Mouse (Mus musculus): Measurements from ENCODE around the gene Gm2431.
A peak's percentile ranks its signal among the peaks of the same experiment; 100 is the strongest.
"Not testable (repeated sequence)": the region's sequence is repeated elsewhere in the genome, so short reads cannot be mapped to it uniquely, and the experiment has no call there.

The Gm2431 gene

DNA sequence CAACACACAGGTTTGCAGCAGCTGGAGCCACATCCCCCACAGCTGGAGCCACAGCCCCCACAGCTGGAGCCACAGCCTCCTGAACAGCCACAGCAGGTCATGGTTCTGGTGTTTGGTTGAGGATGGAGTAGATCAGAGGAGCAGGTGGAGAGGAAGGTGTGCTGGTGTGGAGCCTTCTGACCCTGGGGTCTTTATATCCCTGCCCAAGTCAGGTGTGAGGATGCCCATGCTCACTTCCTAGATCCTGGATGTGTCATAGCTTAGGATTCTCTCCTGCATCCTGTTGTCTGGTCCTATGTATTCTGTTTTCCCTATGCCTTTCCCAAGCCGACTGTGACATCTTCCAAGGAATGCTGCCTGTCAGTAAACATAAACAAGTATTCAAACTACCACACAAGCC lies at the start of gene Gm2431:
Gene Gm2431 (minus strand): TSS at position 101 of the 400 bp plus-strand sequence.
- H3K9me3 ChIP-seq (ENCODE audit: low read length); H3K4me3 ChIP-seq (replicated peaks; ENCODE audit: low read length); H3K36me3 ChIP-seq (ENCODE audit: insufficient read depth, low read length); H3K4me1 ChIP-seq (replicated peaks; ENCODE audit: low read depth, low read length): not testable (repeated sequence)
- peaks cover 17% of the 10 kb centered on the region for H3K27me3 ChIP-seq (ENCODE audit: insufficient read depth, low read length)

GRCm38 (mm10) chr7:142303929-142304328 lies 45.8 kb upstream of the Gm2431 start:
- not testable (repeated sequence) for H3K4me1 ChIP-seq (replicated peaks; ENCODE audit: low read depth, low read length); H3K4me3 ChIP-seq (replicated peaks; ENCODE audit: low read length); H3K9me3 ChIP-seq (ENCODE audit: low read length); H3K36me3 ChIP-seq (ENCODE audit: insufficient read depth, low read length)
- H3K27me3 ChIP-seq (ENCODE audit: insufficient read depth, low read length), result peaks cover 39% of the 10 kb centered on the region

DNA sequence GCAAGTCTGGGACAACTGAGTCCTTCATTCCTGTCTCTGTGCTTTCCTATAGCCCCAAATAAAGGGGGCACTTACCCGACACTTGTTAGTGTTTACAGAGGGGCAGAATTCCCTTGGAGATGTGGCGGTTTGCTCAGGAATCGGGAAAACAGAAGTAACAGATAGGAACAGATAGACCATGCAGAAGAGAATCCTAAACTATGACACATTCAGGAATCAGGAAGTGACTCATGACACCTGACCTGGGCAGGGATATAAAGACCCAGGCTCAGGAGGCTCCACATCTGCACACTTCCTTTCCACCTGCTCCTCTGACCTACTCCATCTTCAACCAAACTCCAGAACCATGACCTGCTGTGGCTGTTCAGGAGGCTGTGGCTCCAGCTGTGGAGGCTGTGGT lies 45.1 kb upstream of the Gm2431 start, which contains the start of gene Krtap5-4:
Gene Krtap5-4 (plus strand): TSS at position 301 of the 400 bp plus-strand sequence.
- Histone ChIP-seq H3K27me3 (ENCODE audit: insufficient read depth, low read length) (peaks cover 42% of the 10 kb centered on the region), H3K9me3 (ENCODE audit: low read length) (no peaks in the 10 kb centered on the region), H3K4me1 (replicated peaks; ENCODE audit: low read depth, low read length) (no peaks in the 10 kb centered on the region), H3K4me3 (replicated peaks; ENCODE audit: low read length) (no peak within 1 kb of the TSS), H3K36me3 (ENCODE audit: insufficient read depth, low read length) (no peaks in the 10 kb centered on the region)
- no peak for TF ChIP-seq POU5F1 (IDR thresholded peaks at IDR 0.05; ENCODE audit: borderline replicate concordance, low read length)
- no peak for TF ChIP-seq CTCF (conservative IDR thresholded peaks at IDR 0.05; ENCODE audit: low read length)
- no peak for TF ChIP-seq NANOG (IDR thresholded peaks at IDR 0.05; ENCODE audit: borderline replicate concordance, low read length)

GRCm38 (mm10) chr7:142297018-142297417 lies 38.9 kb upstream of the Gm2431 start, which contains the start of gene Krtap5-1:
TSS of gene Krtap5-1 (minus strand) at chr7:142297118.
- Histone ChIP-seq H3K27me3 (ENCODE audit: insufficient read depth, low read length) (peaks cover 21% of the 10 kb centered on the region), H3K9me3 (ENCODE audit: low read length) (peaks cover 12% of the 10 kb centered on the region)
- not testable (repeated sequence) for H3K4me3 ChIP-seq (replicated peaks; ENCODE audit: low read length); H3K4me1 ChIP-seq (replicated peaks; ENCODE audit: low read depth, low read length); H3K36me3 ChIP-seq (ENCODE audit: insufficient read depth, low read length)

DNA sequence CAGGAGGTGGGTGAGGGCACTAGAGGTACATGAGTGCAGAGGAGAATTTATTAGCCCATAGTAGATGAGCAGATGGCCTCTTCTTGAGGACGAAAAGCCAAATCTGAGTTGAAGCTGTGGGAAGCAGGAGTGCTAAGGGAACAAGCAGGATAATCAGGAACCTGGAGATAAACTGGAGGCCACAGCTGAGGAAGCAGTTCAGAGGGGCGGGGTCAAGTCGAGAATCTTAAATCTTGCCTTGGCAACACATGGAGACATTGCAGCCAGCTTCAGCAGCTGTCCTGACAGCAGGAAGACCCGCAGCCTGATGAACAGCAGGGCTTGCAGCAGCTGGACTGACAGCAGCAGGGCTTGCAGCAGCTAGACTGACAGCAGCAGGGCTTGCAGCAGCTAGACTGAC lies 38.0 kb upstream of the Gm2431 start:
- H3K36me3 ChIP-seq (ENCODE audit: insufficient read depth, low read length); H3K4me3 ChIP-seq (replicated peaks; ENCODE audit: low read length); H3K4me1 ChIP-seq (replicated peaks; ENCODE audit: low read depth, low read length): not testable (repeated sequence)
- H3K9me3 ChIP-seq (ENCODE audit: low read length), result peaks cover 14% of the 10 kb centered on the region
- peaks cover 17% of the 10 kb centered on the region for H3K27me3 ChIP-seq (ENCODE audit: insufficient read depth, low read length)

- Histone ChIP-seq H3K27me3 (ENCODE audit: insufficient read depth, low read length) (peaks cover 14% of the 10 kb centered on the region), H3K4me1 (replicated peaks; ENCODE audit: low read depth, low read length) (no peaks in the 10 kb centered on the region), H3K4me3 (replicated peaks; ENCODE audit: low read length) (no peak overlapping the region), H3K9me3 (ENCODE audit: low read length) (peaks cover 21% of the 10 kb centered on the region), H3K36me3 (ENCODE audit: insufficient read depth, low read length) (no peaks in the 10 kb centered on the region)
- TF ChIP-seq CTCF (conservative IDR thresholded peaks at IDR 0.05; ENCODE audit: low read length), result peak; percentile 17; the same call in 1 of the 2 replicates
- no peak for TF ChIP-seq NANOG (IDR thresholded peaks at IDR 0.05; ENCODE audit: borderline replicate concordance, low read length)
These were observed 37.3 kb upstream of the Gm2431 start for GRCm38 (mm10) chr7:142295418-142295817.

GRCm38 (mm10) chr7:142293851-142294250 lies 35.7 kb upstream of the Gm2431 start:
- not testable (repeated sequence) for H3K4me1 ChIP-seq (replicated peaks; ENCODE audit: low read depth, low read length); H3K36me3 ChIP-seq (ENCODE audit: insufficient read depth, low read length); H3K4me3 ChIP-seq (replicated peaks; ENCODE audit: low read length)
- TF ChIP-seq CTCF (conservative IDR thresholded peaks at IDR 0.05; ENCODE audit: low read length), result peak; percentile 32
- Histone ChIP-seq H3K27me3 (ENCODE audit: insufficient read depth, low read length) (peaks cover 10% of the 10 kb centered on the region), H3K9me3 (ENCODE audit: low read length) (peaks cover 36% of the 10 kb centered on the region)

DNA sequence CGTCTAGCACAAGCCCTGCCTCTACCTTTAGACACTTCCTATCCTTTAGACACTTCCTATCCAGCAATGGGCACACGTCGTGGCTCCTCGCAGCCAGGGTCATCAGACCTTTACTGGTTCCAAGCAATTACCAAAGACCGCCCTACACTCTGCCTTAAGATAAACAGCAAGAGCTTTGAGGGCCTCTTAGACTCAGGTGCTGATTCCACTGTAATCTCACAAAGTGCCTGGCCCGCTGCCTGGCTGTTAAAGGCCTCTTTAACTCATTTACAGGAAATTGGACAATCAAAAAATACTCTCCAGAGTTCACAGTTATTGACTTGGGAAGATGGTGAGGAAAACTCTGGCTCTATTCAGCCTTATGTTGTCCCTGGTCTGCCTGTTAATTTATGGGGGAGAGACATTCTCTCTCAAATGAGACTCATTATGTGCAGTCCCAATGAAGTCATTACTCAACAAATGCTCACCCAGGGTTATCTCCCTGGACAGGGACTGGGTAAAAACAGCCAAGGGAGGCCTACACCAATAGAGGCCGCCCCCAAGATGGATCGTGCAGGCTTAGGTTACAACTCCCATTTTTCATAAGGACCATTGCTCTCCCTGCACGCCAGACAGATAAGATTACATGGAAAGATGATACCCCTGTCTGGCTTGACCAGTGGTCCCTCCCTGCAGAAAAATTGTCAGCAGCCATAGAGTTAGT lies 27.9 kb upstream of the Gm2431 start:
- H3K9me3 ChIP-seq (ENCODE audit: low read length), result peaks cover 21% of the 10 kb centered on the region

GRCm38 (mm10) chr7:142285130-142285835 lies 27.1 kb upstream of the Gm2431 start:
- Histone ChIP-seq H3K4me3 (replicated peaks; ENCODE audit: low read length) (no peak overlapping the region), H3K9me3 (ENCODE audit: low read length) (peaks cover 14% of the 10 kb centered on the region), H3K27me3 (ENCODE audit: insufficient read depth, low read length) (peaks cover 60% of the 10 kb centered on the region), H3K36me3 (ENCODE audit: insufficient read depth, low read length) (no peaks in the 10 kb centered on the region), H3K4me1 (replicated peaks; ENCODE audit: low read depth, low read length) (peaks cover 10% of the 10 kb centered on the region)
- TF ChIP-seq CTCF (conservative IDR thresholded peaks at IDR 0.05; ENCODE audit: low read length), result no peak
- TF ChIP-seq NANOG (IDR thresholded peaks at IDR 0.05; ENCODE audit: borderline replicate concordance, low read length), result no peak
- no peak for TF ChIP-seq POU5F1 (IDR thresholded peaks at IDR 0.05; ENCODE audit: borderline replicate concordance, low read length)

More for the DNA sequence above, 27.9 kb upstream of the Gm2431 start:
- not testable (repeated sequence) for H3K4me1 ChIP-seq (replicated peaks; ENCODE audit: low read depth, low read length); H3K36me3 ChIP-seq (ENCODE audit: insufficient read depth, low read length); H3K4me3 ChIP-seq (replicated peaks; ENCODE audit: low read length)
- H3K27me3 ChIP-seq (ENCODE audit: insufficient read depth, low read length), result peaks cover 54% of the 10 kb centered on the region

Measured in E14TG2a.4 (cell line).